Mouse (Mus musculus) forebrain, embryonic 12.5 days (tissue): ENCODE measurements around the gene Hes2. TPM values are rescaled to one million over a fixed set of nuclear protein-coding genes. Genes with fewer than 3 reads are reported as not detected.

Source experiments
- ATAC-seq: fragments of 200-750 bp; cut with Nextera tagmentation; 2 replicates; pipeline ENCODE4 v1.8.0; 2017; ENCODE audit warnings: moderate TSS enrichment; ENCODE audit not compliant: low FRiP score
- H3K27ac ChIP-seq: fragments of 300-500 bp; sonication (generic); 2 replicates; pipeline ENCODE4 v1.5.1; 2016; ENCODE audit warnings: mild to moderate bottlenecking
- H3K27me3 ChIP-seq: fragments of 300-500 bp; sonication (generic); 2 replicates; pipeline ENCODE4 v1.6.1; 2016; ENCODE audit warnings: mild to moderate bottlenecking
- H3K36me3 ChIP-seq: fragments of 300-500 bp; sonication (generic); replicated peaks from 2 replicates; pipeline ENCODE4 v1.6.1; 2016; ENCODE audit warnings: mild to moderate bottlenecking
- H3K4me1 ChIP-seq: fragments of 300-500 bp; sonication (generic); 2 replicates; pipeline ENCODE4 v1.6.1; 2016
- H3K4me2 ChIP-seq: fragments of 300-500 bp; sonication (generic); 2 replicates; pipeline ENCODE4 v1.6.1; 2016; ENCODE audit warnings: mild to moderate bottlenecking, moderate library complexity
- H3K4me3 ChIP-seq: fragments of 300-500 bp; sonication (generic); replicated peaks from 2 replicates; pipeline ENCODE4 v1.5.1; 2016; ENCODE audit warnings: mild to moderate bottlenecking
- H3K9ac ChIP-seq: fragments of 300-500 bp; sonication (generic); 2 replicates; pipeline ENCODE4 v1.6.1; 2016; ENCODE audit warnings: mild to moderate bottlenecking
- H3K9me3 ChIP-seq: fragments of 300-500 bp; sonication (generic); 2 replicates; pipeline ENCODE4 v1.6.1; 2016
- WGBS: fragments of 180-500 bp; shearing (Covaris S2); methylation state at CpG from one replicate; pipeline ENCODE4 v1.1.7; 2016; 5-methylcytosine and 5-hydroxymethylcytosine counted together
- polyA plus RNA-seq: library from polyadenylated mRNA; unstranded; fragments of >200 nt; fragmentation: Nextera tagmentation; extraction: Ambion mirVana; gene quantifications from 2 replicates; pipeline ENCODE4 v1.2.1, GENCODE M21; 2016

Hes2 gene
- polyA plus RNA-seq, 1 experiment from 2014 or later = not detected

DNA sequence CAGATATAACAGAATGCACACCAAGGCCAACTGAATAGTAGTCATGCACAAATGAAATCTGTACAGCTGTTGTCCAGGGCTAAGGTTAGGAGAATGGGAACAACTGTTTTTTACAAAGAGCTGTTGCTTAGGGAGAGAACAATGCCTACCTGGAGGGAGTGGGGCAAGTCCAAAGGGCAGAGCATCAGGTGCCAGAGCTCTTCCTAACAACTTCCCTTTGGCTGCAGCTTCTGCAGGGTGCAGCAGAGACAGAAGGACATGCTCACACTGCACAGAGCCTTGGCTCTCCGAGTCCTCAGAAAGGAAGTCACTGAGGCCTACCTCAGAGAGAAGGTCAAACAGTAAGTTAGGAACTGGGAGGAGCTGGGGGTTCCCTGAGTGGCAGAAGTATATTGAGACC lies 41.0 kb downstream of the Hes2 start:
- H3K27ac ChIP-seq = no peak overlapping the region
- no peak for ATAC-seq
- no peak overlapping the region for H3K4me3 ChIP-seq
- H3K9me3 ChIP-seq = no peaks in the 10 kb centered on the region
- H3K27me3 ChIP-seq = no peaks in the 10 kb centered on the region
- H3K4me1 ChIP-seq = peaks cover 7% of the 10 kb centered on the region
- WGBS = 79% methylated on average over 1 of the region's 1 CpGs
- no peak overlapping the region for H3K4me2 ChIP-seq
- no peak overlapping the region for H3K9ac ChIP-seq
- no peaks in the 10 kb centered on the region for H3K36me3 ChIP-seq

GRCm38 (mm10) chr4:152201492-152201891 lies 42.8 kb downstream of the Hes2 start:
- Histone ChIP-seq H3K4me2 (no peak overlapping the region), H3K4me1 (peaks cover 7% of the 10 kb centered on the region), H3K9ac (no peak overlapping the region), H3K4me3 (no peak overlapping the region), H3K27me3 (no peaks in the 10 kb centered on the region), H3K27ac (no peak overlapping the region), H3K36me3 (no peaks in the 10 kb centered on the region), H3K9me3 (no peaks in the 10 kb centered on the region)
- WGBS = 76% methylated on average over 6 of the region's 6 CpGs
- no peak for ATAC-seq

DNA sequence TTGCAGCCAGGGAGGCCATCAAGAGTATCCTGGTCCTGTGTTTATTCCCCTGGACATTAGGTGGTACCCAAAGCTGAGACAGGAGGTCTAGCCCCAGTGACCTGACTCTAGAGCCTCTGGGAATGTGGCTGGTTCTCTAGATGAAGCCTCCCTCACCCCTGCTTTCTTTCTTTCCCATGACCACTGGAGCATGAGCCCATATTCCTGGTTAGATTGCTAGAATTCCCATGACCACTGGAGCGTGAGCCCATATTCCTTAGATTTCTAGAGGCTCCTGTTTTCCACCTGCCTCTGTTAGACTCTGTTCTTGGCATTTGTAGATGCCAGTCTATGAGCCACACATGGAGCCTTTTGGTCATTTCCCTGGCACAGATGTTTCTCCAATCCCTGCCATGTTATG lies 43.8 kb downstream of the Hes2 start:
- Histone ChIP-seq H3K36me3 (no peaks in the 10 kb centered on the region), H3K4me1 (peaks cover 7% of the 10 kb centered on the region), H3K4me2 (no peak overlapping the region), H3K9ac (no peak overlapping the region), H3K27ac (no peak overlapping the region), H3K4me3 (no peak overlapping the region), H3K27me3 (no peaks in the 10 kb centered on the region), H3K9me3 (no peaks in the 10 kb centered on the region)
- 86% methylated on average over 1 of the region's 1 CpGs for WGBS
- no peak for ATAC-seq

DNA sequence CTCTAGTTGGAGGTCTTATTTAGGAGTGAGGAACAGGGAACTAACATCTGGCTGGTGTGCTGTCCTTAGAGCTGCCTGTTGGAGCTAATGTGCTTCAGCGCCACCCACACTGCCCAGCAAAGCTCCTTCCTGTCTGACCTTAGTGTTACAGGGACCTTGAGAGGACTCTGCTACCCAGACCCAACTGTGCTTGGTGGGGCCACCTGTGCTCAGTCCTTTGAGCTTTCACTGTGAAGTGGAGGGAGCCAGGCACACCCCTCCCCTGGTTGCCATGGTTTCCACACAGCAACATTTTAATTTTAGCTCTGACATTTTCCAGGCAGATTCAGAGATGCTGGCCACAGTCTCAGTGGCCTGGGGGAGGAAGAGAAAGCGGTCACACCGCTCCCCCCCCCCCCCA lies 44.2 kb downstream of the Hes2 start:
- ATAC-seq = no peak
- Histone ChIP-seq H3K4me2 (no peak overlapping the region), H3K4me3 (no peak overlapping the region), H3K9ac (no peak overlapping the region), H3K9me3 (no peaks in the 10 kb centered on the region), H3K27ac (no peak overlapping the region), H3K27me3 (no peaks in the 10 kb centered on the region), H3K4me1 (peaks cover 7% of the 10 kb centered on the region), H3K36me3 (no peaks in the 10 kb centered on the region)
- WGBS = 84% methylated on average over 3 of the region's 3 CpGs

- H3K27ac ChIP-seq = no peak overlapping the region
- peaks cover 7% of the 10 kb centered on the region for H3K4me1 ChIP-seq
- H3K36me3 ChIP-seq = no peaks in the 10 kb centered on the region
- H3K9me3 ChIP-seq = no peaks in the 10 kb centered on the region
- no peak overlapping the region for H3K4me3 ChIP-seq
- H3K9ac ChIP-seq = no peak overlapping the region
- 91% methylated on average over 6 of the region's 6 CpGs for WGBS
- H3K27me3 ChIP-seq = no peaks in the 10 kb centered on the region
- H3K4me2 ChIP-seq = no peak overlapping the region
- no peak for ATAC-seq
Measured at GRCm38 (mm10) chr4:152204663-152205062, 46.0 kb downstream of the Hes2 start.

- no peaks in the 10 kb centered on the region for H3K36me3 ChIP-seq
- H3K4me2 ChIP-seq = no peak overlapping the region
- WGBS = 72% methylated on average over 6 of the region's 6 CpGs
- no peak overlapping the region for H3K4me3 ChIP-seq
- no peak for ATAC-seq
- H3K27ac ChIP-seq = no peak overlapping the region
- H3K9me3 ChIP-seq = no peaks in the 10 kb centered on the region
- no peak overlapping the region for H3K9ac ChIP-seq
- H3K27me3 ChIP-seq = no peaks in the 10 kb centered on the region
- peaks cover 7% of the 10 kb centered on the region for H3K4me1 ChIP-seq
Measured at GRCm38 (mm10) chr4:152206199-152206598, 47.5 kb downstream of the Hes2 start.

GRCm38 (mm10) chr4:152209623-152210022 lies 51.0 kb downstream of the Hes2 start:
- no peak for ATAC-seq
- H3K27ac ChIP-seq = no peak overlapping the region
- H3K4me1 ChIP-seq = peaks cover 4% of the 10 kb centered on the region
- H3K36me3 ChIP-seq = no peaks in the 10 kb centered on the region
- 82% methylated on average over 4 of the region's 4 CpGs for WGBS
- H3K27me3 ChIP-seq = peaks cover 11% of the 10 kb centered on the region; the same call in 1 of the 2 replicates
- no peaks in the 10 kb centered on the region for H3K9me3 ChIP-seq
- no peak overlapping the region for H3K9ac ChIP-seq
- no peak overlapping the region for H3K4me3 ChIP-seq
- H3K4me2 ChIP-seq = no peak overlapping the region

Other genes starting within 250 kb of the Hes2 start
- 83.9 and 89.0 TPM in 2 replicates for gene Dnajc11, start 225.2 kb upstream of the Hes2 start, polyA plus RNA-seq
- gene Thap3, start 169.9 kb upstream of the Hes2 start, polyA plus RNA-seq = 33.9 and 38.6 TPM in 2 replicates
- 24.4 and 27.4 TPM in 2 replicates for gene Phf13, start 162.6 kb upstream of the Hes2 start, polyA plus RNA-seq
- gene Klhl21, start 150.1 kb upstream of the Hes2 start, polyA plus RNA-seq = 5.3 and 5.5 TPM in 2 replicates
- gene Zbtb48, start 131.2 kb upstream of the Hes2 start, polyA plus RNA-seq = 23.7 and 24.2 TPM in 2 replicates
- 0.55 and 0.78 TPM in 2 replicates for gene Tas1r1, start 120.3 kb upstream of the Hes2 start, polyA plus RNA-seq
- 33.3 and 34.1 TPM in 2 replicates for gene Nol9, start 119.5 kb upstream of the Hes2 start, polyA plus RNA-seq
- gene Plekhg5, start 86.4 kb upstream of the Hes2 start, polyA plus RNA-seq = 9.5 and 10.8 TPM in 2 replicates
- gene Tnfrsf25, start 42.9 kb upstream of the Hes2 start, polyA plus RNA-seq = 0.66 and 0.76 TPM in 2 replicates
- gene Espn, start 6.5 kb upstream of the Hes2 start, polyA plus RNA-seq = 1.8 and 2.1 TPM in 2 replicates
- 85.9 and 86.7 TPM in 2 replicates for gene Acot7, start 19.3 kb downstream of the Hes2 start, polyA plus RNA-seq
- 5.8 and 6.9 TPM in 2 replicates for gene Gpr153, start 115.4 kb downstream of the Hes2 start, polyA plus RNA-seq
- 0.43 and 0.46 TPM in 2 replicates for gene Hes3, start 132.8 kb downstream of the Hes2 start, polyA plus RNA-seq
- 20.3 and 21.3 TPM in 2 replicates for gene Icmt, start 138.4 kb downstream of the Hes2 start, polyA plus RNA-seq
- gene Rnf207, start 160.1 kb downstream of the Hes2 start, polyA plus RNA-seq = 1.5 and 2.7 TPM in 2 replicates
- 319 and 331 TPM in 2 replicates for gene Rpl22, start 166.9 kb downstream of the Hes2 start, polyA plus RNA-seq
- gene Chd5, start 179.8 kb downstream of the Hes2 start, polyA plus RNA-seq = 6.8 and 7.4 TPM in 2 replicates